Mouse (Mus musculus): Measurements from ENCODE around the gene Nrxn1. TPM values are rescaled to one million over a fixed set of nuclear protein-coding genes. Genes with fewer than 3 reads are reported as not detected.

Nrxn1 gene
- polyA plus RNA-seq, 2 experiments = 6.3 to 12.2 TPM

- ATAC-seq (ENCODE audit: low FRiP score, low read depth) = no peak
- TF ChIP-seq POLR2A (IDR thresholded peaks at IDR 0.05; ENCODE audit: borderline replicate concordance, extremely low read depth, insufficient read depth, insufficient read length) = no peak
- 84% methylated on average over 2 of the region's 2 CpGs for WGBS
These were observed 527.7 kb downstream of the Nrxn1 start for GRCm38 (mm10) chr17:90565186-90565585.

DNA sequence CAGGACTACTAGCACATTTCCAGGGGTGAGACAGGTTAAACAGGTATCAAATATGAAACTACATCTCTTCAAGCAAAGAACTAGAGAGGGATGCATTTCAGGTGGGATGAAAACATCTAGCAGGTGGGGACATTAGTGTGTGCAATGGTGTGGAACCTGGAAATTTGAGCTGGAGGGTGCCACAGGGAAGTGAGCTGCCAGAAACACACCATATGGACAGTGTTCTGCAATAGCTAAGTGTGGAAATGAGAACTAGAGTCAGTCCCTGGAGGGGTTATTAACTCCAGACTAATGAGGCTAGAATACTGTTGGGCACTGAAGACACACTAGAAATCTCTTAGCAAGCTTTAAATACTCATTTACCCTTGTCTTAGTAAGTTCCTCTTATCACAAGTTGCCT lies 536.5 kb downstream of the Nrxn1 start:
- H3K4me3 ChIP-seq (replicated peaks; ENCODE audit: low read length) = no peak overlapping the region
- no peaks in the 10 kb centered on the region for H3K36me3 ChIP-seq (ENCODE audit: control insufficient read depth, insufficient read depth, low read length)
- no peaks in the 10 kb centered on the region for H3K27me3 ChIP-seq (ENCODE audit: control insufficient read depth, insufficient read depth, low read length)
- no peak overlapping the region for H3K4me2 ChIP-seq (replicated peaks; ENCODE audit: low read depth, low read length, severe bottlenecking)
- DNase-seq (ENCODE audit: low spot score) (no peak), ATAC-seq (ENCODE audit: low FRiP score, low read depth) (no peak)
- TF ChIP-seq POLR2A (IDR thresholded peaks at IDR 0.05; ENCODE audit: borderline replicate concordance, extremely low read depth, insufficient read depth, insufficient read length) = no peak
- H3K9ac ChIP-seq (ENCODE audit: low read depth, low read length, severe bottlenecking) = no peak overlapping the region
- 0 out of 2 replicates have a peak, but pooled peaks cover 3% of the 10 kb centered on the region for H3K4me1 ChIP-seq (ENCODE audit: control insufficient read depth, insufficient read depth, low read length)
- no peak overlapping the region for H3K27ac ChIP-seq (replicated peaks; ENCODE audit: low read depth, low read length)
- H3K9me3 ChIP-seq (ENCODE audit: control insufficient read depth, low read length) = no peaks in the 10 kb centered on the region

More at GRCm38 (mm10) chr17:90565186-90565585, 527.7 kb downstream of the Nrxn1 start:
- H3K4me3 ChIP-seq (replicated peaks; ENCODE audit: low read length) = no peak overlapping the region
- H3K4me2 ChIP-seq (replicated peaks; ENCODE audit: low read depth, low read length, severe bottlenecking) = no peak overlapping the region
- H3K9ac ChIP-seq (ENCODE audit: low read depth, low read length, severe bottlenecking) = no peak overlapping the region
- no peaks in the 10 kb centered on the region for H3K9me3 ChIP-seq (ENCODE audit: control insufficient read depth, low read length)
- H3K27me3 ChIP-seq (ENCODE audit: control insufficient read depth, insufficient read depth, low read length) = no peaks in the 10 kb centered on the region
- H3K36me3 ChIP-seq (ENCODE audit: control insufficient read depth, insufficient read depth, low read length) = no peaks in the 10 kb centered on the region
- no peaks in the 10 kb centered on the region for H3K4me1 ChIP-seq (ENCODE audit: control insufficient read depth, insufficient read depth, low read length)
- no peak overlapping the region for H3K27ac ChIP-seq (replicated peaks; ENCODE audit: low read depth, low read length)
- DNase-seq (ENCODE audit: low spot score) = no peak

DNA sequence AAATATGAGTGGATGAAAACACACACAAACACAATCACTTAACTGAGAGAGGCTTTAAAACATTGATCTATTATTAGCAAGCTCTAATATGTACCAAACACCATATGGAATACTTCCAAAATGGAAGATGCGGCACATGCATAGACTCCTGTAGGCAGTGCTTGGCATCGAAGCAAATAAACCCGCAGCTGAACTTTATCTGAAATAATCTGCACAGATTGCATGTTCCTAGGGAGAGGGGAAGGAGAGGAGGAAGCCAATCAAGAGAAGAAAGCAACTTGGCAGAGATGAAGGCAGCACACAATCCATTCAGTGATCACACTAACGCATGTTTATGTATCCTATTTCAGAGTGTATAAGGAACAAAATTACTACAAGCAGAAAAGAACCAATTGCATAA lies 542.5 kb downstream of the Nrxn1 start:
- WGBS = 88% methylated on average over 4 of the region's 4 CpGs
- no peak overlapping the region for H3K4me2 ChIP-seq (replicated peaks; ENCODE audit: low read depth, low read length, severe bottlenecking)
- no peak for TF ChIP-seq POLR2A (IDR thresholded peaks at IDR 0.05; ENCODE audit: borderline replicate concordance, extremely low read depth, insufficient read depth, insufficient read length)
- no peak for DNase-seq (ENCODE audit: low spot score)
- no peak overlapping the region for H3K4me3 ChIP-seq (replicated peaks; ENCODE audit: low read length)
- H3K9ac ChIP-seq (ENCODE audit: low read depth, low read length, severe bottlenecking) = no peak overlapping the region
- H3K9me3 ChIP-seq (ENCODE audit: control insufficient read depth, low read length) = no peaks in the 10 kb centered on the region
- ATAC-seq (ENCODE audit: low FRiP score, low read depth) = no peak
- H3K27me3 ChIP-seq (ENCODE audit: control insufficient read depth, insufficient read depth, low read length) = no peaks in the 10 kb centered on the region
- no peaks in the 10 kb centered on the region for H3K36me3 ChIP-seq (ENCODE audit: control insufficient read depth, insufficient read depth, low read length)
- H3K27ac ChIP-seq (replicated peaks; ENCODE audit: low read depth, low read length) = no peak overlapping the region
- no peaks in the 10 kb centered on the region for H3K4me1 ChIP-seq (ENCODE audit: control insufficient read depth, insufficient read depth, low read length)

DNA sequence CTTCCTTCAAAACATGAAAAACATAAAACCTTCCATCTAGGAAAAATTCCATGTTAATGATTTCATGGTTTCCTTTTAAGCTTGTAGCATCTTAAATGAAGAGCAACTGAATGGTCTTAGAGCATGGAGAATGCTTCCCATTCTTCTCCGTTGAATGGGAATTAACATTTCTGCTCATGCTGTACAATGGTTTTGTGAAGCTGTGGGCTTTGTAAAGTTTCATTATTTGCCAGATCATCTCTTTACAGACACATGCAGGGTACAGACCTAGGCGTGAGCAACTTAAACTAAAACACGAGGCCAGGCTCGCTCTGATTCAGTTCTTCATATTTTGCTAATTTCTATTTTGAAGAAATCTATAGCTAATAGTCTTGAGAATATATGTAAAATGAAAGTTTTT lies 546.1 kb downstream of the Nrxn1 start:
- 84% methylated on average over 4 of the region's 4 CpGs for WGBS
- Histone ChIP-seq H3K9ac (ENCODE audit: low read depth, low read length, severe bottlenecking) (no peak overlapping the region), H3K9me3 (ENCODE audit: control insufficient read depth, low read length) (no peaks in the 10 kb centered on the region), H3K4me1 (ENCODE audit: control insufficient read depth, insufficient read depth, low read length) (peaks cover 11% of the 10 kb centered on the region; the same call in 1 of the 2 replicates), H3K27me3 (ENCODE audit: control insufficient read depth, insufficient read depth, low read length) (no peaks in the 10 kb centered on the region), H3K4me3 (replicated peaks; ENCODE audit: low read length) (no peak overlapping the region), H3K27ac (replicated peaks; ENCODE audit: low read depth, low read length) (no peak overlapping the region), H3K4me2 (replicated peaks; ENCODE audit: low read depth, low read length, severe bottlenecking) (no peak overlapping the region), H3K36me3 (ENCODE audit: control insufficient read depth, insufficient read depth, low read length) (no peaks in the 10 kb centered on the region)
- ATAC-seq (ENCODE audit: low FRiP score, low read depth) (no peak), DNase-seq (ENCODE audit: low spot score) (no peak)
- TF ChIP-seq POLR2A (IDR thresholded peaks at IDR 0.05; ENCODE audit: borderline replicate concordance, extremely low read depth, insufficient read depth, insufficient read length) = no peak

GRCm38 (mm10) chr17:90544639-90545259 lies 548.1 kb downstream of the Nrxn1 start:
- H3K4me1 ChIP-seq (ENCODE audit: control insufficient read depth, insufficient read depth, low read length) = peaks cover 11% of the 10 kb centered on the region; the same call in 1 of the 2 replicates
- H3K27ac ChIP-seq (replicated peaks; ENCODE audit: low read depth, low read length) = no peak overlapping the region
- ATAC-seq (ENCODE audit: low FRiP score, low read depth) = no peak
- H3K9ac ChIP-seq (ENCODE audit: low read depth, low read length, severe bottlenecking) = no peak overlapping the region
- no peak overlapping the region for H3K4me2 ChIP-seq (replicated peaks; ENCODE audit: low read depth, low read length, severe bottlenecking)
- 32% methylated on average over 8 of the region's 8 CpGs for WGBS
- H3K4me3 ChIP-seq (replicated peaks; ENCODE audit: low read length) = no peak overlapping the region
- no peaks in the 10 kb centered on the region for H3K9me3 ChIP-seq (ENCODE audit: control insufficient read depth, low read length)
- no peaks in the 10 kb centered on the region for H3K27me3 ChIP-seq (ENCODE audit: control insufficient read depth, insufficient read depth, low read length)
- TF ChIP-seq POLR2A (IDR thresholded peaks at IDR 0.05; ENCODE audit: borderline replicate concordance, extremely low read depth, insufficient read depth, insufficient read length) = no peak
- H3K36me3 ChIP-seq (ENCODE audit: control insufficient read depth, insufficient read depth, low read length) = no peaks in the 10 kb centered on the region
- no peak for DNase-seq (ENCODE audit: low spot score)
